Mouse (Mus musculus) E14TG2a.4 (cell line): ENCODE data around the gene Adamts14.

ENCODE experiments used
- H3K27me3 ChIP-seq: 2 replicates; pipeline ENCODE4 v1.6.1; 2014; ENCODE audit warnings: low read length, control low read depth; ENCODE audit not compliant: insufficient read depth
- H3K36me3 ChIP-seq: 2 replicates; pipeline ENCODE4 v1.6.1; 2014; ENCODE audit warnings: low read length, control low read depth; ENCODE audit not compliant: insufficient read depth
- H3K4me1 ChIP-seq: replicated peaks from 2 replicates; pipeline ENCODE4 v1.6.1; 2014; ENCODE audit warnings: low read depth, low read length, control low read depth
- H3K4me3 ChIP-seq: replicated peaks from 2 replicates; pipeline ENCODE4 v1.5.1; 2014; ENCODE audit warnings: mild to moderate bottlenecking, low read length
- H3K9me3 ChIP-seq: 2 replicates; pipeline ENCODE4 v1.6.1; 2014; ENCODE audit warnings: low read length, control low read depth
- CTCF ChIP-seq: conservative IDR thresholded peaks from 2 replicates; pipeline ENCODE4 v1.5.1; 2014; ENCODE audit warnings: low read length
- NANOG ChIP-seq: IDR thresholded peaks from 2 replicates; pipeline ENCODE4 v1.6.1; 2014; ENCODE audit warnings: borderline replicate concordance, low read length, mixed read lengths
- POU5F1 ChIP-seq: IDR thresholded peaks from 2 replicates; pipeline ENCODE4 v1.6.1; 2014; ENCODE audit warnings: low read length, borderline replicate concordance

The Adamts14 gene

DNA sequence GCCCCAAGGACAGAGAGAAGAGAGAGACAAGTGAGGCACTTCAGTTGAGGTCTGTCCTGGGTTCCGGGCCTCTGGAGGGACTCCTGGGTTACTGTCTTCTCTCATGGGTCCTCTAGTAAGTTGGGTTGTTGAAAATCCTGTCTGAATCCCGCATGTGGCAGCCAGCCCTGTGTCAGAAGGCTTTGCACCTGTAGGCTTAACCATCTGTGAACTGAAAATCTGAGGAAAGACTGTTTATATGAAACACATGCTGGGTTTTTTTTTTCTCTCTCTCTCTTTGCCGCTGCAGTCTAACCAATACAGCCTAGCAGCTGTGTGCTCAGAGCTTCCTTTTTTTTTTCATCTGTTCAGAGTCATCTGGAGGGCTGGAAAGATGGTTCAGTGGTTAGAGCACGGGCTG, 38.9 kb downstream of the Adamts14 start:
- H3K36me3 ChIP-seq: peaks cover 23% of the 10 kb centered on the region
- H3K9me3 ChIP-seq: no peaks in the 10 kb centered on the region
- TF ChIP-seq NANOG (no peak), POU5F1 (no peak), CTCF (no peak)
- no peaks in the 10 kb centered on the region for H3K27me3 ChIP-seq
- H3K4me1 ChIP-seq: peaks cover 99% of the 10 kb centered on the region
- no peak overlapping the region for H3K4me3 ChIP-seq

DNA sequence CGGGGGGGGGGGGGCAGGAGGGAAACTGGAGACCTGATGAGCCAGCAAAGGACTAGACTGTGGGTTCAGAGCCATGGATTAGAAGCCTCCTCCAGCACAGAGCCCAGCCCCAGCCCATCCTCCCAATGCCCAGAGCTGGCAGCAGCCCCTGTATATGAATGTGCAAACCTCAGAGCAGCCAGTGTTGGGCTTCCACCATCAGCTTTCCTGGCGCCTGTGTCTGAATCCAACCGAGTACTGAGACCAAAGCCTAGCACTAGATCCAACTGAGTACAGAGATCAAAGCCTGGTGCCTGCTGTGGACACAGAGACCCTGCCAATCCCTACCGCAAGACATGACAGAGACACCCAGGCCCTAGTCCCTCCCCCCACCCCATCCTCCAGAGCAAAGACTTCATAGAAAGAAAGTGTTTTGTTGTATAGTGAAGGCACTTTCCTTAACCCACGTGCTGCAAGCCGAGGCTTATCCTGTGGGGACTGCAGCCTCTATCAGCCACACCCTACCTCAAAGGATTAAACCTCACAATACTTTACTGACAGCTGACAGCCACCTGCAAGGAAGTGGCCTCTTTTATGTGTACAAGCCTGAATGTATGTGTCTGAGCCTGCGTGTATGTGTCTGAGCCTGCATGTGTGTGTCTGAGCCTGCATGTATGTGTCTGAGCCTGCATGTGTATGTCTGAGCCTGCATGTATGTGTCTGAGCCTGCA, 40.2 kb downstream of the Adamts14 start:
- Histone ChIP-seq H3K9me3 (no peaks in the 10 kb centered on the region), H3K36me3 (peaks cover 36% of the 10 kb centered on the region), H3K4me1 (peaks cover 99% of the 10 kb centered on the region), H3K4me3 (no peak overlapping the region), H3K27me3 (no peaks in the 10 kb centered on the region)
- TF ChIP-seq POU5F1 (no peak), NANOG (no peak), CTCF (no peak)

DNA sequence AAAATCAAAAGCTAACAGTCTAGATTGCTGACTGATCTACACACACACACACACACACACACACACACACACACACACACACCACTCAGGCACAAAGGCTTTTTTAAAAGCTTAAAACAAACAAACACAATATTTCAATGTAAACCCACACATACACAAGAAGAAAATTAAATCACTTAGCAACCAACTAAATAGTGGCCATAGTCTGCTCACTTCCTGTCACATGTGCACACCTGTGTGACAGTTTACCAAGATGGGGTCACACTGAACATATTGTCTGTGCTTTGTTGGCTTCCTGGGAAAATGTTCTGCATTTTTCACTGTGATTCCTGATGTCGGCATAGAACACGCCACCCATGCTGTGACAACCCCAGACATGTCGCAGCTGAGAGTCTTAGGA, 41.5 kb downstream of the Adamts14 start:
- peaks cover 96% of the 10 kb centered on the region for H3K4me1 ChIP-seq
- peaks cover 44% of the 10 kb centered on the region for H3K36me3 ChIP-seq
- H3K27me3 ChIP-seq: no peaks in the 10 kb centered on the region
- H3K9me3 ChIP-seq: no peaks in the 10 kb centered on the region
- TF ChIP-seq CTCF (no peak), NANOG (no peak), POU5F1 (no peak)
- H3K4me3 ChIP-seq: no peak overlapping the region

DNA sequence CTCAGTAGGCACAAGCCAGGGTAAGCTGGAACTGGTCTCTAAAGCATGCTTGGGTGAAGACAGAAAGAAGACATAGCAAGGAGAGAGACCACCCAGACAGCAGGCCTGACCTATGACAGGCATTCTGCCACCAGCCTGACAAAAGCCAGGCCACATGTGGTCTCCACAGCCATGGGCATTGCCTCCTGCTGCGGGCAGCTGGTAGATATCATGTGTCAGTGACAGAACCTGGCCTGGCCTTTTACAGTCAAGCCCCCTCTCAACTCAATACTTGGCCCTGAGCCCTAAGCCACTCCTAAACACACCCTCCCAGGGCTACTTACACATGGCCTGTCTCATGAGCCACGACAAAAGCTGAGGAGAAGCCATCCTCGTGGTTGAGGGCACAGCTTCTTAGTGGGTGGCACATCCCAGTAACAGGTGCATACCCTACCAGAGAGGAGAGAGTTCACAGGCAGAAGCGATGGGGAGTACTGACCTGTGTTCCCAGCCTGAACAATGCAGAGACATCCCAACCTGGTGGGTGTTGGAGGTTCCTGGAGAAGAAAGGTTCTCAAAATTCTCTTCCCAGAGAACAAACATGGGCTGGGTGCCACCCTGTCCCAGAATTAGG, 46.3 kb downstream of the Adamts14 start:
- H3K4me1 ChIP-seq: peaks cover 96% of the 10 kb centered on the region
- peak overlapping the region; percentile 17; the same call in 1 of the 2 replicates for H3K4me3 ChIP-seq
- H3K9me3 ChIP-seq: no peaks in the 10 kb centered on the region
- H3K27me3 ChIP-seq: no peaks in the 10 kb centered on the region
- no peak for TF ChIP-seq CTCF
- TF ChIP-seq POU5F1: no peak
- TF ChIP-seq NANOG: no peak
- H3K36me3 ChIP-seq: peaks cover 70% of the 10 kb centered on the region

DNA sequence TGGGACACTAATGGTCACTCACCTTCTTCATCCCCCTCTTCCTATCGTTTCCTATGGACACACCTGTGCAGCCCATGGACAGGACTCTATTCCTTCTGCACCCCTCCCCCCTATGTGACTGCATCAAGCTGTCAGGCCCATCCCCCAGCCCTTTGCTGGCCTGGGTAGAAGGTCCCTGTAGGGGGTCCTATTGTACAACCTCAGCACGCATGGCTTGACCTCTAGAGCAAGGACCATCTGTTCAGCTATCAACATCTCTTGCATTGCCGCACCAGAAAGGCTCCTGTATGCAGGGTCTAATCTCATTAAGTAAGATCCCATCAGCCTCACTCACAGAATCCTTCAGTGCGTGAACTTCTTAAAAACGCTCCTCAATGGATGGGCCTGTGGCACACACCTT, 47.5 kb downstream of the Adamts14 start:
- TF ChIP-seq CTCF: no peak
- TF ChIP-seq NANOG: peak; percentile 56; the same call in 1 of the 2 replicates
- no peak for TF ChIP-seq POU5F1
- Histone ChIP-seq H3K4me3 (peak overlapping the region; percentile 43), H3K36me3 (peaks cover 80% of the 10 kb centered on the region), H3K9me3 (no peaks in the 10 kb centered on the region), H3K27me3 (no peaks in the 10 kb centered on the region), H3K4me1 (peaks cover 94% of the 10 kb centered on the region)

DNA sequence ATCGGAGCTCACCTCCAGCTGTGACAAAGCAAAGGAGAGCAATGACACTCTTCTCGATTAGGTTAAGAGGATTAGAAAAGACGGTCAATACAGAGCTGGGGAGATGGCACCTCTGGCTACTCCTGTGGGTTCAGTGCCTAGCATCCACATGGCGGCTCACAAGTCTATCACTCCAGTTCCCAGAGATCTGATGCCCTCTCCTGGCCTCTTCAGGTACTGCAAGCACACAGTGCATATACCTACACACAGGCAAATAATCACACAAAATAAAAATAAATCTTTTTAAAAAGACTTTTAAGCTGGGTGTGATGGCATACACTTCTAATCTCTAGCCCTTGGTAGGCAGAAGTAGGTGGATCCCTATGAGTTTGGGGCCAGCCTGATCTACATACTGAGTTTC, 53.9 kb downstream of the Adamts14 start:
- H3K4me1 ChIP-seq: peaks cover 58% of the 10 kb centered on the region
- H3K4me3 ChIP-seq: no peak overlapping the region
- peaks cover 65% of the 10 kb centered on the region for H3K36me3 ChIP-seq
- H3K9me3 ChIP-seq: no peaks in the 10 kb centered on the region
- H3K27me3 ChIP-seq: no peaks in the 10 kb centered on the region
- TF ChIP-seq POU5F1: no peak
- TF ChIP-seq CTCF: peak; percentile 95
- no peak for TF ChIP-seq NANOG

DNA sequence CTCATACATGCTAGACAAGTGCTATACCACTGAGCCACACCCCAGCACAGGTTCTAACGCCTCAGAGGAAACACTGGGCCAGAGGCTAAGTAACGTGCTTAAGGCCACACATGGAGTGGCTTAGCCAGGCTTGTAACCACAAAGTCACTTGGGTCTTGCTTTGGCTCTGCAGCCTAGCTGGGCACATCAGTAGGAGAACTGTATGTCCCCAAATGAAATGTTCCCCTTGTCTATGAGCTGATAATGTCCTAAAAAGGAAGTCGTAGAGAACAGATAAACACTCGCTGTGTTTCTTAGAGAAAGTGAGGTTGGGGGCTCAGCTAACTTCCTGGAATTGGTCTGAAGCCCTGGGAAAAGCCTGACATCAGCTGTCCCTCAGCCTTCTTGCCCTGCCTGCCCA, 57.1 kb downstream of the Adamts14 start:
- H3K4me3 ChIP-seq: no peak overlapping the region
- H3K4me1 ChIP-seq: peaks cover 47% of the 10 kb centered on the region
- TF ChIP-seq POU5F1 (no peak), CTCF (no peak), NANOG (no peak)
- no peaks in the 10 kb centered on the region for H3K27me3 ChIP-seq
- no peaks in the 10 kb centered on the region for H3K9me3 ChIP-seq
- peaks cover 45% of the 10 kb centered on the region for H3K36me3 ChIP-seq

DNA sequence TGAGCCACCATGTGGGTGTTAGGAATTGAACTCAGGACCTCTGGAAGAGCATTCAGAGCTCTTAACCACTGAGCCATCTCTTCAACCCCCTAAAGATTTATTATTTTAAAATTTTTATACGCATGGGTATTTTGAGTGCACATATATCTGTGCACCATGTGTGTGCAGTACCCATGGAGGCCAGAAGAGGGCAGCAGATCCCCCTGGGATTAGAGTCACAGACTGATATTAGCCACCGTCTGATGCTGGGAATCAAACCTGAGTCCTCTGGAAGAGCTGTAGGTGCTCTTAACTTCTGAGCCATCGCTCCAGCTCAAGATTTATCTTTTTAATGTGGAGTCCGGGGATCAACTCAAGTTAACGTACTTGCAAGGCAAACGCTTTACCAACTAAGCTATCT, 57.6 kb downstream of the Adamts14 start:
- no peaks in the 10 kb centered on the region for H3K27me3 ChIP-seq
- no peak overlapping the region for H3K4me3 ChIP-seq
- peaks cover 47% of the 10 kb centered on the region for H3K4me1 ChIP-seq
- peak; percentile 96 for TF ChIP-seq CTCF
- TF ChIP-seq NANOG: no peak
- peaks cover 44% of the 10 kb centered on the region for H3K36me3 ChIP-seq
- no peaks in the 10 kb centered on the region for H3K9me3 ChIP-seq
